Mouse (Mus musculus) embryonic fibroblast, embryonic 13.5 days (primary cell): ENCODE results near the gene Txndc8. TPM values are rescaled to one million over a fixed set of nuclear protein-coding genes. Genes with fewer than 3 reads are reported as not detected.

Experiments used
- H3K27ac ChIP-seq: 2 replicates; pipeline ENCODE4 v1.5.1; 2012; ENCODE audit warnings: low read length, control low read depth, inconsistent platforms; ENCODE audit not compliant: insufficient read depth
- H3K4me1 ChIP-seq: 2 replicates; pipeline ENCODE4 v1.6.1; 2011; ENCODE audit warnings: low read length; ENCODE audit not compliant: control insufficient read depth, insufficient read depth
- H3K4me3 ChIP-seq: 2 replicates; pipeline ENCODE4 v1.5.1; 2011; ENCODE audit warnings: mild to moderate bottlenecking, control low read depth, low read length; ENCODE audit not compliant: insufficient read depth
- CTCF ChIP-seq: IDR thresholded peaks from 2 replicates; pipeline ENCODE4 v1.5.1; 2011; ENCODE audit warnings: mild to moderate bottlenecking, control low read depth, low read length, moderate library complexity, borderline replicate concordance; ENCODE audit not compliant: insufficient read depth
- POLR2A ChIP-seq: IDR thresholded peaks from 2 replicates; pipeline ENCODE4 v1.6.1; 2011; ENCODE audit warnings: low read depth, mild to moderate bottlenecking, control low read depth, low read length, moderate library complexity
- polyA plus RNA-seq: library from polyadenylated mRNA; stranded (reverse); fragments of >200 nt; gene quantifications from 2 replicates; pipeline ENCODE4 v1.2.4, GENCODE M21; 2011; ENCODE audit warnings: low read depth; ENCODE audit not compliant: missing spikeins, insufficient read length

The Txndc8 gene
- polyA plus RNA-seq, 1 experiment = not detected

- H3K4me3 ChIP-seq = no peak overlapping the region
- TF ChIP-seq POLR2A (no peak), CTCF (no peak)
- no peak overlapping the region for H3K27ac ChIP-seq
- peaks cover 2% of the 10 kb centered on the region; the same call in 1 of the 2 replicates for H3K4me1 ChIP-seq
Observed at GRCm38 (mm10) chr4:57949866-57950265, 59.1 kb downstream of the Txndc8 start.

DNA sequence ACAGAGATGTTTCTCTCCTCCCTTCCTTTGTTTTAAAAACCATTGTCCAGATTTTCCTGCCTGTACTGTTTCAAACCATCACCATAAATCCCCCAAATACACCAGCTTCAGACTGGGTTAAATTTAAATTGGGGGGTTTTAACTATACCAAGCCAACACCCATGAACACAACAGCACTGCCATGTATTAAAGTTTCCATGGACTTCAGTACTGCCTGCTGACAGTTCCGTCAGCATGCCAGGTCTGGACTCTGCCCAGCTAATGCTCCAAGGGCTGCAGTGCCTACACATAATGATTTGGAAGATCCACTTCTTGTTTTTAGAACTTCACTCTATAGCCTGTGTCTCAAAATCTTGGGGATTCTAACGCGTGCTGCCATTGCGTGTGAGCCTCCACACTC is 61.4 kb downstream of the Txndc8 start:
- TF ChIP-seq POLR2A = no peak
- TF ChIP-seq CTCF = no peak
- H3K4me1 ChIP-seq = no peaks in the 10 kb centered on the region
- no peak overlapping the region for H3K27ac ChIP-seq
- no peak overlapping the region for H3K4me3 ChIP-seq

DNA sequence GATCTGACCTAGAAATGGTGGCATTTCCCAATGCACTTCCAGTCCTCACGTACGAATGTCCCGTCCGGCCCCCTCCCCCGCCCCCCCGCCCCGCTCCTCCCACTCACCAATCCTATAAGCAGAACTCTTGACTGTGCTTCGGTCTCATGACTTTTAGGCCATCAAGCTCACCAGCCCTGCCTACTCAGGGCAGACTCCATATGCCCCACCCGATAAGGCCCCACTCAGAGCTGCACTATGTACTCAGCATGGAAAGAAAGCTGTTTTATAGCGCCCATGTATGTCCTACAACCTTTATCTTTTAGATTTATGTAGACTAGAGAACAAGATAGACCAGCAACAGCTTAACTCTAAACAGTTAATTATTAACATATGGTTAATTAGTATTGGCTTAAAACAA is 61.9 kb downstream of the Txndc8 start:
- TF ChIP-seq CTCF = no peak
- no peak for TF ChIP-seq POLR2A
- H3K4me3 ChIP-seq = no peak overlapping the region
- H3K27ac ChIP-seq = no peak overlapping the region
- no peaks in the 10 kb centered on the region for H3K4me1 ChIP-seq

DNA sequence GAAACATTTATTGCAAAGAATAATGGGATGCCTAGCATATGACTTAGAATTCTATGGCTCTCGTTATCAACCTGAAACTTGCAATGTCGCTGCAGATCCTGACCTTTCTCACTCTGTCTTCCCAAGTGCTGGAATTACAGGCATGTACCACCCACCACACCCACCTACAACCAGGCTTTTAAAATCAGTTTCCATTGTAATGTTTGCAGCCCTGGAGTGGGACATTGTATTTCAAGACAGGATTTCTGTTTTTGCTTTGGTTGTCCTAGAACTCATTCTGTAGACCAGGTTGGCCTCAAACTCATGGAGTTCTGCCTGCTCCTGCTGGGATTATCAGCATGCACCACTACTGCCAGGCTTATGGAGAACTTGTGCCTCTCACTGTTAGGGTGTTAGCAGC is 66.0 kb downstream of the Txndc8 start:
- H3K4me3 ChIP-seq = no peak overlapping the region

GRCm38 (mm10) chr4:57940631-57941030 is 68.3 kb downstream of the Txndc8 start:
- Histone ChIP-seq H3K4me1 (no peaks in the 10 kb centered on the region), H3K4me3 (no peak overlapping the region), H3K27ac (no peak overlapping the region)
- TF ChIP-seq CTCF (no peak), POLR2A (no peak)

More for the DNA sequence above, 66.0 kb downstream of the Txndc8 start:
- no peaks in the 10 kb centered on the region for H3K4me1 ChIP-seq
- TF ChIP-seq CTCF = no peak
- no peak for TF ChIP-seq POLR2A
- no peak overlapping the region for H3K27ac ChIP-seq

- Histone ChIP-seq H3K27ac (no peak overlapping the region), H3K4me3 (no peak overlapping the region), H3K4me1 (no peaks in the 10 kb centered on the region)
- TF ChIP-seq POLR2A = no peak
- TF ChIP-seq CTCF = no peak
Observed at GRCm38 (mm10) chr4:57937292-57937691, 71.6 kb downstream of the Txndc8 start.

DNA sequence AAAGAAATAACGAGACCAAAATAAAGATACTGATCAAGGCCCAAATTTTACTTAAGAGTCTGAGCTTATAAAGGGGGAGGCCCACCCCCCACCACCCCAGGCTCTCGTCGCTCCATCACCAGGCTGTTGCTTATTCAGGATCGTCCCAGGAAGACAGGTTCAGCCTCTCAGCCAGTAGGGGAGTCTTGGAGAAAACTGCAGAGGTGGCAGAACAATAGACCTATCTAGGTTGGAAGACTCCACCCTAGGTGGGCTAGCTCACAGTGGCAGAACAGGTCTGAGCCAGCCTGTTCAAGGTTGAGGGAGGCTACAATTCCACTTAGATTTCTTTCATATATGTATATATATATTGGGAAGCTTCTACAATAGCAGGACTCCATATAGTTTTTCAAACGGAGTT is 74.7 kb downstream of the Txndc8 start:
- Histone ChIP-seq H3K27ac (no peak overlapping the region), H3K4me3 (no peak overlapping the region), H3K4me1 (no peaks in the 10 kb centered on the region)
- TF ChIP-seq POLR2A (no peak), CTCF (no peak)

Other genes starting within 250 kb of the Txndc8 start
- not detected in 2 replicates for gene D630039A03Rik, start 92.8 kb downstream of the Txndc8 start, polyA plus RNA-seq
- gene Txn1, start 52.7 kb downstream of the Txndc8 start, polyA plus RNA-seq = 295 and 311 TPM in 2 replicates
- gene Svep1, start 197.7 kb upstream of the Txndc8 start, polyA plus RNA-seq = 82.5 and 85.8 TPM in 2 replicates